Mouse (Mus musculus): Measurements from ENCODE around the gene Zfp418. TPM values are rescaled to one million over a fixed set of nuclear protein-coding genes. Genes with fewer than 3 reads are reported as not detected.
"Not testable (repeated sequence)": the region's sequence is repeated elsewhere in the genome, so short reads cannot be mapped to it uniquely, and the experiment has no call there.

The Zfp418 gene
- 2.2 and 2.7 TPM in 2 replicates for polyA plus RNA-seq (2012; rRNA removed)

DNA sequence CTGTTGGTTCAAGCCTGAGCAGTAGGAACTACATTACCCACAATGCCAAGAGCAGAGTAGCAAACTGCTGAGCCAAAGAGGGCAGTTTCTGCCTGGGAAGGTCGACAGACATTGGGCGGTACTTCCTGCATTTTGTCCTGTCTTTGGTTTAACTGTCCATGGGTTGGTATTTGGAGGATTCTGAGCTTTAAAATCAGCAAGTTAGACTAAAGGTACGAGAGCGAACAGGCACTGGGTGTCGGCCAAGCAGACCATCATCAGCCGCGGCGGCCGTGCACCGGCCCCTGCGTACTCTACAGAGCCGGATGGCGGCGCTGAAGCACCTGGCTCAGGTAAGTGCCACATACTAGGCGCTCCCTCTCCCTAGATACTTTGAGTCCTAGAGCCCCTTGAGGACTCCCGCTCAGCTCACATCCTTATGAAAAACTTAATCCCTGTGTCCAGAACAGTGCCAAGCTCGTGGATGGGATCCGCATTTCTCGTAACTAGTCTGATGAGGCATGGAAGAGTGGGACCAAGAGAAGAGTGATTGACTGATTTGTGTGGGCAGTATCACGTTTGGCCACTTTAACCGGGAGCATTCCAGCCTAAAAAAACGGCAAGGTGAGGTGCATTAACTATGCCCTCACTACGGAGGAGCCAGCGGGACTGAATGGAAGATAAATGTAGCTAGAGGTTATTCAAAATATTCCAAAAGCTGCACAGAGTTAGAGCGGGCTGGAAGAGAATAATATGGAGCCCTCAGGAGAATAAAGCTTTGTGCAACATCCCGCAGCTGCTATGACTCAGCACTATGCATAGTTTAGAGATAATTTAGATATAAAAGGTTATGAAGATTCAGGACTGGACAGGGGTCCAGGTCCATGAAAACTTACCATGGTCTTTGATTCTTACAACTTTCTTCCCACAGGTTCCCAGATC, at the start of gene Zfp418:
Gene Zfp418, plus strand, starts transcription at position 104 of the 921 bp plus-strand sequence.
- peak; percentile 40 for DNase-seq (ENCODE audit: low spot score)

DNA sequence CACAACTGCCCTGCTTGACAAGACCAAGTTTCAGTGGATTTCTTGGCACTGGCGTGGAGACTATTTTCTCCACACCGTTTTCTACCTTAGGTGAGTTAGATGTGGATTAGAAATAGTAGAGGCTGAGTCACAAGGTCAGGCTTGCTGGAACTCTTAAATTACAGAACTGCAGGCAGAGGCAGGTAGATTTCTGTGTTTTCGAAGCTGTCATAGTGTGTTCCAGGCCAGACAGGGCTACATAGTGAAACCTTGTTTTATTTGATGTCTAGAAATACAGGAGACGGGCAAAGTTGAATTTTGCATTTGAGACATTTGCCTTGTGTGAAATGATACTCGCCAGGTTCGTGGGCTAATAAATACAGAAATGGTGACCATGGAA, 49.5 kb upstream of the Zfp418 start:
- no peak for DNase-seq (ENCODE audit: low spot score)

DNA sequence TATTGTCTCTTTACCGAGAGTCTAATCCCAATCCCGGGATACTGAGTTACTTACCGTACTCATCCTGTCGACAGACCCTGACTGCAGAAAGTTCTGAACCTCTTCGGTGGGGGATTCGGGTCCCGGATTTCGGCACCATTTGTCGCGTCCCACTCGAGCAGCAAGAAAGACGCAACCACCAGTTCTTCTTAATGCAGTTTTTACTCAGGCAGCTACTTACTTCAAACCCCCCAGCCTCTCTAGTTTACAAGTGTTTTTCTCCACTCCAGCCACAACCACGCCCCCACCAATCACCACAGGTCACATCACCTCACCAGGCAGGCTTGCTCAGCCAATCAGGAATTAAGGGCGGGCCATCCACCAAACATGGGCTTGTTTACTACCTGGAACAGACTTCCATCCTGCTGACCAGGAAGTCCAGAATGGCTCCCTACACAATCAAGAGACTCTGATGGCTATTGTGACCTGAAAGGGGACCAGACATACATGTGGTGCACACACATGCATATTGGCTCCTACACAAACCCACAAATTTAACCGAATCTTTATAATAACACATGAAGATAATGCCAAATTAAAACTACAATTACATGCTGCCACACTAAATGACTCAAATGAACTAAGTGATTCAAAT, 40.5 kb upstream of the Zfp418 start:
- DNase-seq (ENCODE audit: low spot score): not testable (repeated sequence)

DNA sequence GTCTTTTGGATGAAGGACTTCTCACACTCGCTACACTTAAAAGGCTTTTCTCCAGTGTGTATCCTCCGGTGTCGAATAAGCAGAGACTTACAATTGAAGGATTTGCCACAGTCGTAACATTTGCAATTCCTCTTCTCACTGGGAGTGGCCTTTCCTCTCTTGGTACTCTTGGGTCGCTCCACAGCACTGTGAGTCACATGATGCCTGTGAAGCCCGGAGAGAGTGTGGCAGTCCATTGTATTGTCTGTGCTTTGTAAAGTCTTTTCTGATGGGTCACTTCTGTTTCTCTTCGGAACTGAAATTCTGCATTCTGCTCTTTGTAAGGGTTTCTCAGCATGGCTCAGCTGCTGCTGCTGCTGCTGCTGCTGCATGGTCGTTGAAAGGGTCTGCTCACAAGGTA, 38.4 kb upstream of the Zfp418 start:
- DNase-seq (ENCODE audit: low spot score): no peak

DNA sequence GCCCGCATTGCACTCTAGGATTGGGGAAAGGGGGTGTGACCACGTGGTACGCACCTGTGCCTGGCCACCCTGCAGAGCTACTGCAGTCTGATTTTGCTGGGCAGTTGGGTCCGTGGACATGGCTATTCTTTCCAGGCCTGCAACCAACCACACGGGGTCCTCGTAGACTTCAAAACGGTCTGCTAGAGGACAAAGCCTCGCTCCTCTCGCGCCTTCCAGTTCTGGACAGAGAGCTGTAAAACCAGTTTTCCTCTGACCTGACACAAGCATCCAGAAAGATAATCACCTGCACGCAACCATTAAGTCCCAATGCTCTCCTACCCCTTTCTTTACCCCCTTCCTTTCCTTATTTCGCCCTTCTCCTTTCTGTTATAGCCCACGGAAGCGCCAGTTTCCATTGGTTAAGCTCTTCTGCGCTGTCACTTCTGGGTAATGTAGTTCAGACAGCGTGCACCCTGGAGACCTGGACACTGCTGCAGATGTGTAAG, 34.7 kb upstream of the Zfp418 start, which contains the start of gene Zfp773:
Gene Zfp773, minus strand, starts transcription at position 377 of the 488 bp plus-strand sequence.
- DNase-seq (ENCODE audit: low spot score): peak; percentile 25

DNA sequence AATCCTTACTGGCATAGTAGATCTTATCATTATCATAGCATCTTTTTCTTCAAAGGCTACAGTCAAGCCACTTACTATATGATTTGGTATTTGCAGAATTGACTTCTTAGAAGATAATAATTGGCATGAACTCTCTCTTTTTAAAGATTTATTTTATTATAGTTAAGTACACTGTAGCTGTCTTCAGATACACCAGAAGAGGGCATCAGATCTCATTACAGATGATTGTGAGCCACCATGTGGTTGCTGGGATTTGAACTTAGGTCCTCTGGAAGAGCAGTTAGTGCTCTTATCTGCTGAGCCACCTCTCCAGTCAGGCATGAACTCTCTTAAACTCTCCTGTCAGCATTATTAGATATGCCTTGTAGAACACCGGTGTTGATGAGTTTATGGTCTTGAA, 26.9 kb upstream of the Zfp418 start:
- DNase-seq (ENCODE audit: low spot score): no peak

DNA sequence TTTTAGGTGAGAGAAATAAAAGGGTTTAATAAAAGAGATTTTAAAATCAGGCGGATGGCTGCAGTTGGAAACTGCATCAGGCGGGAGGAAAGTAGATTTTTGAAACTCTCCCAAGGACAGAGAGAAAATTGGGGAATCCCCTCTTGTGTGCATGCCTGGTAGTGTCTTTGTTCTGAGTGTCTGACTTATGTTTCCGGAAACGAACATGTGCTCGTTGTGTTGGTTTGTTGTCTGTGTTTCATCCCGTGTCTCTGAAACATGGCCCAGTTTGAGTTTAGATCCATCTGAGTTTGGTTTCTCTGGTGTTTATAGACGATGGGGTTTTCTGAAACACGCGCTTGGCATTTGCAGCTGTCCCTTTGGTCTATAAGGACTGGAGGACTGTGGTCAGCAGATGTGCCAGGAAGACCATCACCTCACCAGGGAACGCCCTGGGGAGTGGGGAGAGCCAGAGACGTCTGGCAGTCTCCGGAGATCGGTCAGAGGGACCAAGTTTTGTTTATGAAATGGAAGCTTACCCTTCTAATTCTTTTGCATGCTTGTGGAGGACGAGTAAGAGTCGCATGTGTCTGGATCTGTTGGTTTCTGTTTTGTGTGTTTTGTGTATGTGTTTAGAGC, 25.0 kb upstream of the Zfp418 start:
- no peak for DNase-seq (ENCODE audit: low spot score)

DNA sequence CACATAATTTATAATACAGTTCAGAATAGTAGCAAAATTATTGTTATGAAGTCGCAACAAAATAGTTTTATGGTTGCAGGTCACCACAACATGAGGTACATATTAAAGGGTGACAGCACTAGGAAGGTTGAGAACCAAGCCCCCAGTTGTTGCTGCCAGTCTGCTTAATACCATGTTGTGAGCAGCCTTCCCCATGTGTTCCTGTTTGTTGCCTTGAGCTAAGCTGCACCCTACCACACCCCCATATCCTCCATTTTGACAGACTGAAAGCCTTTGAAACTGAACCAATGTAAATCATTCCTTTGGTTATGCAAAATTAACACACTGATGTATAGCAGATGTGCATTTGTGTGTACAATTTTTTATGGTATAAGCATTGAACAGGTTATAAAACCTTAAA, 14.8 kb downstream of the Zfp418 start:
- DNase-seq (ENCODE audit: low spot score): no peak

DNA sequence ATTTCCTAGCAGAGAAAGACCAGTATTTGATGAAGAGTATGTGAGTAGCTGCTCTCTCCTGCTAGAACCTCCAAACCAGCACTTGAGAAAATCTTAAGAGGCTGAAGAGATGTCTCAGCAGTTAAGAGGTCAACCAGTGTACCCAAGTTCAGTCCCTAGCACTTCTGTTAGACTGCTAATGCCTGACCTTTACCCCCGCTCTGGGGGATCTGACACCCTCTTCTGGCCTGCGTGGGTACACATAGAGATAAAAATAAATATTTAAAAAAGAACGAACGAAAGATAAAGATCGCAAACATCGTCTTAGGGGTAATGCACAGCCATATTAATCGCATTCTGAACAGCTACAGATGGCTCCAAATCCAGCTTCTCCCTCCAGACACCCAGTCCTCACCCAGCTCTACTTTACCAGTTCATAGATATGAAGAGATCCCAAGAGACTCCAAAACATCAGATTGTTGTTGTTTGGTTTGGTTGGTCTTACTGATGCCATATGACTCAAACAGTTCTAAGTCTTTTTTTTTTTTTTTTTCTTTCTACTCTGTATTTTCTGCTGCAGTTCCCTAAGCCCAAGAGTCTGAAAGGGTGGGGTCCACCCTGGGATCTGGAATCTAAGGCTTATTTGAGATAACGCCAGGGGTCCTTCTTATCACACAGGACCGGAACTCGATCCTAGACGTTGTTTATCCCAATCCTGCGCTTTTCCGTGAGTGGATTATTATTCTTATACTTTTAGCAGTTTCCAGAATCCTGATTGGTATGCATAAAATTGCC, 16.5 kb downstream of the Zfp418 start:
- DNase-seq (ENCODE audit: low spot score): no peak

DNA sequence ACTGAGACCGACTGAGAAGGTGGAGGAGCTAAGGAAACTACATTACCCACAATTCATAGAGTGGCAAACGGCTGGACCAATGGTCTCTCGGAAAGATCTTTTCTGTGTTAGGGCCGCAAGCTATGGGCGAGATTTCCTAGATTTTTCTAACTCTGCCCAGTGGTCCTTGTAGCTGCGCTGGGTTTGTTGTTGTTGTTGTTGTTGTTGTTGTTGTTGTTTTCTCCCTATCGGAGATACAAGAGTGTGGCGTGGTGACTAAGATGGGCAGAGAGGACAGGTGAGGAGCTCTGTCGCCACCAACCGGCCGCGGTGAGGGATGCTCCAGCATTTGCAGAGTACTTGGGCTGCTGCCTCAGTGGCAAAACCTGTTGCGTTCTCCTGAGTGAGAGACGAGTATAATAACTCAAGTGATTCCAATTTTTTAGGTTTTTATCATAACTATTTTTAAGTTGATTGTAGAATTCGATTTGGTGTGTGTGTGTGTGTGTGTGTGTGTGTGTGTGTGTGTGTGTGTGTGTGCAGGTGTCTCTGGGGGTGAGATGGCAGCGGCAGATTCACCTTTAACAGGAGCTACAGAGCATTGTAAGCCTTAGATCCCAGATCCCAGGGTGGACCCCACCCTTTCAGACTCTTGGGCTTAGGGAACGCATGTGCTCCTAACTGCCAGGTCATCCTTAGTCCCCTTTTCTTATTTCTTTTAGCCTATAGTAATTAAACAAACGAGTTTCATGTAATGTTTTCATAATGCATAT, 17.2 kb downstream of the Zfp418 start:
- DNase-seq (ENCODE audit: low spot score): peak; percentile 44

DNA sequence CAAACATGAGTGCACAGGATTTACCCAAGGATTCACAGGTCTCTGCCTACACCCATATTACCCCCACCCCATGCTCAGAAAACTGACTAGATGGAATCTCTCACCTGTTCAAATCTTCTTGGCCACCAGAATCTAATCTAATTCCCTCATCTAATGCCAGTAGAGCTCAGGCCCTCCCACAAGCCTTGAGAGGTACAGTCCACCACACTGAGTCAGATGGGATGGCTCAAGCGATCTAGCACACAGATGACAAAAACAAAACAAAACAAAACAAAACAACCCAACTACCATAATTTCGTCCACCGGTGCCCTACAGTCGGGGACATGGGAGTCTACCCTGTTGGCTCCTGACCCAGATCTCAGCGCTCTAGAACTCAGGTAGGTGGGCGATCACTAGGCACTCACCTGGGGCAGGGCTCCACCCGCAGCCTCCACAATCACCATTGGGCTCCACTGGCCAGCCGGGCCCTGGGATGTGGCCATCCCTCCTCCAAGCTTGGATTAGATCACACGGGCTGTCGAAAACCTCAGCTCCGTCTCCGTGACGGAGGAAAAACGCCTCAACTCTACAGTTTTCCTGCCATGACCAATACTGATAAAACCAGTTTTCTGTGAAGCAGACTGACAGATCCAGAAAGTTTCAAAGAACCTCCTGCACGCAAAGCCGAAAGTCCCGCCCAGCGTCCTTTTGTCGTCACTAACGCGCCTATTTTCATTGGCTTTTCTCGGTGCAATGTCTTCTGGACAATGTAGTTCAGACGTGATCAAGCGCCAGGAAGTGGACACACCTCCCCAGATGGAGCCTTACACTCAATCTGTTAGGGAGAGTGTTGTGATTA, 38.4 kb downstream of the Zfp418 start, which contains the start of gene Zfp772:
Gene Zfp772, minus strand, starts transcription at position 686 of the 839 bp plus-strand sequence.
- DNase-seq (ENCODE audit: low spot score): not testable (repeated sequence)

Other genes with a start within 250 kb of the Zfp418 start
- gene Aurkc, start 176.0 kb upstream of the Zfp418 start, polyA plus RNA-seq (2012; rRNA removed): 0.22 TPM in 1 of 2 replicates, not detected in the other
- 12.7 and 15.2 TPM in 2 replicates for gene Zfp954, start 49.8 kb upstream of the Zfp418 start, polyA plus RNA-seq (2012; rRNA removed)
- gene Zfp773, start 34.6 kb upstream of the Zfp418 start, polyA plus RNA-seq (2012; rRNA removed): 0.44 and 0.57 TPM in 2 replicates
- 8.4 and 10.1 TPM in 2 replicates for gene Zfp772, start 38.7 kb downstream of the Zfp418 start, polyA plus RNA-seq (2012; rRNA removed)
- 1.7 and 3.1 TPM in 2 replicates for gene Vmn2r29, start 76.0 kb downstream of the Zfp418 start, polyA plus RNA-seq (2012; rRNA removed)
- gene Gm45844, start 107.0 kb downstream of the Zfp418 start, polyA plus RNA-seq (2012; rRNA removed): 4.1 and 5.7 TPM in 2 replicates
- gene Clcn4, start 129.5 kb downstream of the Zfp418 start, polyA plus RNA-seq (2012; rRNA removed): 31.9 and 35.7 TPM in 2 replicates
- 0.01 TPM in 1 of 2 replicates, not detected in the other for gene Vmn2r30, start 166.3 kb downstream of the Zfp418 start, polyA plus RNA-seq (2012; rRNA removed)
- gene Gm45783, start 203.2 kb downstream of the Zfp418 start, polyA plus RNA-seq (2012; rRNA removed): not detected in 2 replicates
- not detected in 2 replicates for gene Vmn2r31, start 228.4 kb downstream of the Zfp418 start, polyA plus RNA-seq (2012; rRNA removed)